Mouse (Mus musculus): ENCODE measurements around the gene Ptp4a2. TPM values are rescaled to one million over a fixed set of nuclear protein-coding genes. Genes with fewer than 3 reads are reported as not detected.

Ptp4a2 gene
- polyA plus RNA-seq (2014; fragmentation: Illumina TruSeq; extraction: RNeasy Lipid Tissue Mini Kit (QIAGEN cat#74804); ENCODE audit: low read depth, low replicate concordance): 235 TPM

GRCm38 (mm10) chr4:129810798-129811604, at the start of gene Ptp4a2:
Gene Ptp4a2 (plus strand): TSS chr4:129811219.

Other genes starting within 250 kb of the Ptp4a2 start
- 0.68 TPM for gene Lck, start 237.6 kb upstream of the Ptp4a2 start, polyA plus RNA-seq (2014; fragmentation: Illumina TruSeq; extraction: RNeasy Lipid Tissue Mini Kit (QIAGEN cat#74804); ENCODE audit: low read depth, low replicate concordance)
- 0.73 TPM for gene Fam167b, start 232.7 kb upstream of the Ptp4a2 start, polyA plus RNA-seq (2014; fragmentation: Illumina TruSeq; extraction: RNeasy Lipid Tissue Mini Kit (QIAGEN cat#74804); ENCODE audit: low read depth, low replicate concordance)
- gene Eif3i, start 210.6 kb upstream of the Ptp4a2 start, polyA plus RNA-seq (2014; fragmentation: Illumina TruSeq; extraction: RNeasy Lipid Tissue Mini Kit (QIAGEN cat#74804); ENCODE audit: low read depth, low replicate concordance): 141 TPM
- 78.7 TPM for gene Tmem234, start 210.6 kb upstream of the Ptp4a2 start, polyA plus RNA-seq (2014; fragmentation: Illumina TruSeq; extraction: RNeasy Lipid Tissue Mini Kit (QIAGEN cat#74804); ENCODE audit: low read depth, low replicate concordance)
- gene Dcdc2b, start 197.0 kb upstream of the Ptp4a2 start, polyA plus RNA-seq (2014; fragmentation: Illumina TruSeq; extraction: RNeasy Lipid Tissue Mini Kit (QIAGEN cat#74804); ENCODE audit: low read depth, low replicate concordance): 2.9 TPM
- 16.9 TPM for gene Iqcc, start 192.1 kb upstream of the Ptp4a2 start, polyA plus RNA-seq (2014; fragmentation: Illumina TruSeq; extraction: RNeasy Lipid Tissue Mini Kit (QIAGEN cat#74804); ENCODE audit: low read depth, low replicate concordance)
- 21.7 TPM for gene Ccdc28b, start 187.3 kb upstream of the Ptp4a2 start, polyA plus RNA-seq (2014; fragmentation: Illumina TruSeq; extraction: RNeasy Lipid Tissue Mini Kit (QIAGEN cat#74804); ENCODE audit: low read depth, low replicate concordance)
- 25.6 TPM for gene Txlna, start 170.2 kb upstream of the Ptp4a2 start, polyA plus RNA-seq (2014; fragmentation: Illumina TruSeq; extraction: RNeasy Lipid Tissue Mini Kit (QIAGEN cat#74804); ENCODE audit: low read depth, low replicate concordance)
- 43.9 TPM for gene Kpna6, start 138.5 kb upstream of the Ptp4a2 start, polyA plus RNA-seq (2014; fragmentation: Illumina TruSeq; extraction: RNeasy Lipid Tissue Mini Kit (QIAGEN cat#74804); ENCODE audit: low read depth, low replicate concordance)
- 4.8 TPM for gene Tmem39b, start 114.4 kb upstream of the Ptp4a2 start, polyA plus RNA-seq (2014; fragmentation: Illumina TruSeq; extraction: RNeasy Lipid Tissue Mini Kit (QIAGEN cat#74804); ENCODE audit: low read depth, low replicate concordance)
- 35.7 TPM for gene Khdrbs1, start 68.9 kb upstream of the Ptp4a2 start, polyA plus RNA-seq (2014; fragmentation: Illumina TruSeq; extraction: RNeasy Lipid Tissue Mini Kit (QIAGEN cat#74804); ENCODE audit: low read depth, low replicate concordance)
- gene Spocd1, start 118.0 kb downstream of the Ptp4a2 start, polyA plus RNA-seq (2014; fragmentation: Illumina TruSeq; extraction: RNeasy Lipid Tissue Mini Kit (QIAGEN cat#74804); ENCODE audit: low read depth, low replicate concordance): not detected
- 2.2 TPM for gene Adgrb2, start 173.7 kb downstream of the Ptp4a2 start, polyA plus RNA-seq (2014; fragmentation: Illumina TruSeq; extraction: RNeasy Lipid Tissue Mini Kit (QIAGEN cat#74804); ENCODE audit: low read depth, low replicate concordance)
- 8.6 TPM for gene Col16a1, start 236.6 kb downstream of the Ptp4a2 start, polyA plus RNA-seq (2014; fragmentation: Illumina TruSeq; extraction: RNeasy Lipid Tissue Mini Kit (QIAGEN cat#74804); ENCODE audit: low read depth, low replicate concordance)